Mouse (Mus musculus): ENCODE results near the gene Hat1.
A peak's percentile ranks its signal among the peaks of the same experiment; 100 is the strongest.
"Not testable (repeated sequence)": the region's sequence is repeated elsewhere in the genome, so short reads cannot be mapped to it uniquely, and the experiment has no call there.

Gene Hat1

GRCm38 (mm10) chr2:71388951-71389763 lies at the start of gene Hat1:
Hat1 (plus strand) TSS chr2:71388958.
- peak; percentile 99 for DNase-seq (ENCODE audit: inconsistent ontology term)

GRCm38 (mm10) chr2:71340126-71340525 lies 48.6 kb upstream of the Hat1 start:
- DNase-seq (ENCODE audit: inconsistent ontology term): no peak

GRCm38 (mm10) chr2:71343884-71344640 lies 44.7 kb upstream of the Hat1 start:
- no peak for DNase-seq (ENCODE audit: inconsistent ontology term)

GRCm38 (mm10) chr2:71347160-71347559 lies 41.6 kb upstream of the Hat1 start:
- DNase-seq (ENCODE audit: inconsistent ontology term): no peak

GRCm38 (mm10) chr2:71347732-71348490 lies 40.8 kb upstream of the Hat1 start:
- no peak for DNase-seq (ENCODE audit: inconsistent ontology term)

- no peak for DNase-seq (ENCODE audit: inconsistent ontology term)
These were observed 39.2 kb upstream of the Hat1 start for GRCm38 (mm10) chr2:71349511-71349910.

- DNase-seq (ENCODE audit: inconsistent ontology term): no peak
These were observed 38.6 kb upstream of the Hat1 start for GRCm38 (mm10) chr2:71350181-71350580.

GRCm38 (mm10) chr2:71350904-71351726 lies 37.6 kb upstream of the Hat1 start:
- no peak for DNase-seq (ENCODE audit: inconsistent ontology term)

- no peak for DNase-seq (ENCODE audit: inconsistent ontology term)
These were observed 37.1 kb upstream of the Hat1 start for GRCm38 (mm10) chr2:71351727-71351987.

- no peak for DNase-seq (ENCODE audit: inconsistent ontology term)
These were observed 35.3 kb upstream of the Hat1 start for GRCm38 (mm10) chr2:71353306-71354054.

GRCm38 (mm10) chr2:71354055-71354425 lies 34.7 kb upstream of the Hat1 start:
- no peak for DNase-seq (ENCODE audit: inconsistent ontology term)

- no peak for DNase-seq (ENCODE audit: inconsistent ontology term)
These were observed 30.4 kb upstream of the Hat1 start for GRCm38 (mm10) chr2:71358347-71358746.

GRCm38 (mm10) chr2:71360192-71360591 lies 28.6 kb upstream of the Hat1 start:
- DNase-seq (ENCODE audit: inconsistent ontology term): no peak

GRCm38 (mm10) chr2:71366618-71367124 lies 22.1 kb upstream of the Hat1 start:
- peak; percentile 5 for DNase-seq (ENCODE audit: inconsistent ontology term)

GRCm38 (mm10) chr2:71367125-71367880 lies 21.5 kb upstream of the Hat1 start, which contains the start of gene Slc25a12:
Slc25a12 (minus strand) TSS chr2:71367749.
- DNase-seq (ENCODE audit: inconsistent ontology term): peak; percentile 93

- no peak for DNase-seq (ENCODE audit: inconsistent ontology term)
These were observed 20.7 kb upstream of the Hat1 start for GRCm38 (mm10) chr2:71368086-71368485.

GRCm38 (mm10) chr2:71371790-71372189 lies 17.0 kb upstream of the Hat1 start:
- DNase-seq (ENCODE audit: inconsistent ontology term): peak; percentile 4

- not testable (repeated sequence) for DNase-seq (ENCODE audit: inconsistent ontology term)
These were observed 16.5 kb upstream of the Hat1 start for GRCm38 (mm10) chr2:71372261-71372660.

GRCm38 (mm10) chr2:71374275-71375155 lies 14.2 kb upstream of the Hat1 start:
- no peak for DNase-seq (ENCODE audit: inconsistent ontology term)

Measured in Muller cell, postnatal 12 days (primary cell).